Mouse (Mus musculus) kidney, adult 2 months (tissue): ENCODE data around the gene Cobll1. TPM values are rescaled to one million over a fixed set of nuclear protein-coding genes. Genes with fewer than 3 reads are reported as not detected.

Experiments
- DNase-seq: peaks from one replicate; pipeline ENCODE4 v3.0.0; 2021
- H3K27ac ChIP-seq: fragments of 200-500 bp; 2 replicates; pipeline ENCODE4 v1.5.1; 2012; ENCODE audit warnings: low read depth, low read length, control low read depth, inconsistent platforms; ENCODE audit not compliant: insufficient read depth
- H3K27me3 ChIP-seq: fragments of 200-500 bp; replicated peaks from 2 replicates; pipeline ENCODE4 v1.6.1; 2012; ENCODE audit warnings: mild to moderate bottlenecking, moderate library complexity, low read length, inconsistent platforms; ENCODE audit not compliant: control insufficient read depth, insufficient read depth
- H3K36me3 ChIP-seq: fragments of 200-500 bp; 2 replicates; pipeline ENCODE4 v1.6.1; 2012; ENCODE audit warnings: mild to moderate bottlenecking, moderate library complexity, low read length, inconsistent platforms; ENCODE audit not compliant: control insufficient read depth, insufficient read depth
- H3K4me1 ChIP-seq: fragments of 200-500 bp; 2 replicates; pipeline ENCODE4 v1.6.1; 2011; ENCODE audit warnings: low read length; ENCODE audit not compliant: control insufficient read depth, insufficient read depth
- H3K4me3 ChIP-seq: fragments of 200-500 bp; 2 replicates; pipeline ENCODE4 v1.5.1; 2011; ENCODE audit warnings: mild to moderate bottlenecking, low read depth, low read length, control low read depth; ENCODE audit not compliant: insufficient read depth
- CTCF ChIP-seq: fragments of 200-500 bp; conservative IDR thresholded peaks from 2 replicates; pipeline ENCODE4 v1.5.1; 2011; ENCODE audit warnings: low read depth, mild to moderate bottlenecking, control low read depth, low read length, moderate library complexity, mixed read lengths; ENCODE audit not compliant: insufficient read depth, insufficient read length
- POLR2A ChIP-seq: fragments of 200-500 bp; IDR thresholded peaks from one replicate; pipeline ENCODE4 v1.6.1; 2011; ENCODE audit warnings: low read depth, low read length, control low read depth
- WGBS: fragments of 180-500 bp; shearing (Covaris S2); methylation state at CpG from one replicate; pipeline ENCODE4 v1.1.7; 2018; 5-methylcytosine and 5-hydroxymethylcytosine counted together
- polyA plus RNA-seq: library from polyadenylated mRNA; depleted of rRNA; stranded (reverse); fragments of >200 nt; gene quantifications from 2 replicates; pipeline ENCODE4 v1.2.3, GENCODE M21; 2012

Cobll1 gene
- polyA plus RNA-seq, 1 experiment = 51.7 TPM

DNA sequence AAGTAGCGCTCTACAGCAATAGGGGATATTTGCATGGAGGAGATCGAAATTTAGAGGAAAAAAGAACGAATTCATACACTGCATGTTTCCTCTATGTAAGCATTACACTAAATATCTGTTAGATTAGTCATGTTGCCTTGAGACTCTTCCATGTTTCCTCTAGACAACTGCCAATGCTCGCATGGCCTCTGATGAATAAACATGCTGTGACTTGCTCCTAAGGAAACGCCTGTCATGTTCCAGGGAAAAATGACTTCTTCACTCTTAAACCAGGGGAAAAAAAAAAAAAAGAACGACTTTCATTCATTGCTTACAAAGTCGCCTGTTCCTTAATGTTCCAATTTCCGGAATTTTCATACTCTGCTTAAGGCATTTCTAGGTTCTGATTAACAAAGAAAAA lies 2.1 kb downstream of the Cobll1 start:
- peaks cover 12% of the 10 kb centered on the region; the same call in 1 of the 2 replicates for H3K4me1 ChIP-seq
- H3K27ac ChIP-seq = peak overlapping the region; percentile 98
- WGBS = 20% methylated on average over 8 of the region's 8 CpGs
- TF ChIP-seq POLR2A (no peak), CTCF (no peak)
- H3K27me3 ChIP-seq = no peaks in the 10 kb centered on the region
- H3K4me3 ChIP-seq = peak overlapping the region; percentile 53
- DNase-seq = no peak
- no peaks in the 10 kb centered on the region; the same call in 1 of the 2 replicates for H3K36me3 ChIP-seq

DNA sequence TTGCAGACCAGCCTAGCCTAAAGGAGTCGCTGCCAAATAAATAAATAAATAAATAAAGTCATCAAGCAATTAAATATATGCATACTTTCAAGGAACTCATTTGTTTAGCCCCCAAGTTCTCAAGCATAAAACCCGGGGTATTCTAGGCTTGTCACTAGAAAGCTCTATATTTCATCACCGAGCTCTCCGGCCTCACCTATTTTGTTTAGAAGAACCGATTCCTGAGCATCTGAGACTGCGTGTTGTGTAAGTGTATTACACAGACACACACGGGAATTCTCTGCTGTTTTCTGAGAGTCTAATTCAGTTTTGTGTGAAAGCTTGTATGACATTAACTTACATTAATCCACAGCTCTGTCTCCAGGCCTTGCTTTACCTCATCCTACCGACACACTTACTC lies 2.6 kb downstream of the Cobll1 start:
- DNase-seq = no peak
- 40% methylated on average over 8 of the region's 8 CpGs for WGBS
- H3K4me1 ChIP-seq = peaks cover 16% of the 10 kb centered on the region; the same call in 1 of the 2 replicates
- peak overlapping the region; percentile 98 for H3K27ac ChIP-seq
- no peaks in the 10 kb centered on the region; the same call in 1 of the 2 replicates for H3K36me3 ChIP-seq
- no peaks in the 10 kb centered on the region for H3K27me3 ChIP-seq
- TF ChIP-seq POLR2A = no peak
- TF ChIP-seq CTCF = no peak
- H3K4me3 ChIP-seq = peak overlapping the region; percentile 53

DNA sequence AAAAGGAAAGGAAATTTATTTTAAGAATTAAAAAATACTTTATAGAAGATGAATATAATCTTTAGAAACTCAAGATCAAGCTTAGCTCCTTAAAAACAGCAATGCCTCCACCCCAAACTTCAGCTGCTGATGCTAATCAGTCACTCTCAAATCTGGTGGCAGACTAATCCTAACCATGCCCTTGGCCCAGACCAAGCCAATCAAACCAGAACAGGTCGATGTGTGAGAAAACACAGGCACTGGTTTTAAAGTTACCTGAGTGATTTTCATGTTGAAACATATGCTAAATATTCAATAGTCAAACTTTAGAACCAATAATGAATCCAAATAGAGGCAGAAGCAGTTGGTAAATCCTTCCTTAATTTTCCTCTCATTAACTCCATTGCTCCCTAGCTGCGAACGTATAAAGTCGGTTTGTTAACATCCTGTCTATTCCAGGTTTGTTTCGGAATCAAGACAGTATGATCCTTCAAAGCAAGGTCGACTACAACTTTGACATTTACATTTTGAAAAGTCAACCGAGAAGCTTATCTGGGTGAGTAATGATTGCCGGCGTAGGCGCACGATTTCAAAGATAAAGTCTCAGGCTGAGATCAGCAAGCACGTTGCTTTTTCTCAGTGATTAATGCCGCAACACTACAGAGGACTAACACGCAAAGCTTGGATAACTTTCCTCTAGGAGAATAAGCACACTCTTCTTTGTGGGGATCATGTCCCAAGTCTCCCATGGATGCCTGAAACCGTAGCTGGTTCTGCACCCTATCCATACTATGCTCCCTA lies 6.3 kb downstream of the Cobll1 start:
- no peak overlapping the region for H3K4me3 ChIP-seq
- no peaks in the 10 kb centered on the region; the same call in 1 of the 2 replicates for H3K36me3 ChIP-seq
- peaks cover 32% of the 10 kb centered on the region for H3K4me1 ChIP-seq
- no peak for TF ChIP-seq CTCF
- no peak for TF ChIP-seq POLR2A
- no peaks in the 10 kb centered on the region for H3K27me3 ChIP-seq
- H3K27ac ChIP-seq = peak overlapping the region; percentile 75; the same call in 1 of the 2 replicates
- WGBS = 70% methylated on average over 15 of the region's 15 CpGs
- DNase-seq = no peak

DNA sequence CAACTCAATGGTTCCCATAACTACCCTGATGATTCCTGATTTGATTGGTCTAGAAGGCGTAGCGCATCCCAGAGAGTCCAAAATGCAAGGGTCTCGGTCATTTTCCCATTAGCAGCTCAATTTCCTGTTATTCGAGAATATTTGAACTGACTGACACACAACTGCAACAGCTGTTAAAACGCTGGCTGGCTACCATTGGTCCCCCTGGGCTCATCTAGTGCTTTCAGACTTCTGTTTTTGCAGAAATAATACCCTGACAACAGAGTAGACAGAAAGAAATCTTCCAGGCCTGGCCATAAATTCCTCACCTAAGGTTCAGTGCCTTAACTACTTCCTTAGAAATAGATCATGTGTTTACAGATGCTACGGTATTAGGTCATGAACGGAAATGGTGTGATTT lies 10.8 kb downstream of the Cobll1 start:
- no peaks in the 10 kb centered on the region for H3K27me3 ChIP-seq
- DNase-seq = no peak
- H3K36me3 ChIP-seq = no peaks in the 10 kb centered on the region
- TF ChIP-seq POLR2A (no peak), CTCF (no peak)
- no peak overlapping the region; the same call in 1 of the 2 replicates for H3K27ac ChIP-seq
- peaks cover 42% of the 10 kb centered on the region for H3K4me1 ChIP-seq
- 67% methylated on average over 7 of the region's 7 CpGs for WGBS
- H3K4me3 ChIP-seq = no peak overlapping the region

DNA sequence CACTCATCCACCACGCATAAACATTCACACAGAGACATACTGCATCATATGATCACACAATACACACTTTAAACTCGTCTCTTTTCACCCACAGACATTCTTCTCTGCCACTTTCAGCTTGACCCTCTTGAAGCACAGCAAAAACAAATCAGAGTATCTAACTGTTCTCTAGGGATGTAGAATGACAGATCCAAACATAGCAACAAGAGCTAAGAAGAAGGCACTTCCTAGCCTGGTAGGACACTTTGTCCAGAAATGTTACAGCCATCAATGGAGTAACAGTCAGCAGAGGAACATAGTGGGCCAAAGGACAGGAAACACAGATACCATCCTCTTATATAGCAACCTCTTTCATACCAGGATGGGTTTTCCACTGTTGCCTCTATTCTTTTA lies 11.3 kb downstream of the Cobll1 start:
- Histone ChIP-seq H3K4me1 (peaks cover 43% of the 10 kb centered on the region), H3K4me3 (no peak overlapping the region), H3K27ac (no peak overlapping the region; the same call in 1 of the 2 replicates), H3K36me3 (no peaks in the 10 kb centered on the region), H3K27me3 (no peaks in the 10 kb centered on the region)
- no peak for DNase-seq
- TF ChIP-seq POLR2A = no peak
- TF ChIP-seq CTCF = no peak
- 81% methylated on average over 2 of the region's 2 CpGs for WGBS

DNA sequence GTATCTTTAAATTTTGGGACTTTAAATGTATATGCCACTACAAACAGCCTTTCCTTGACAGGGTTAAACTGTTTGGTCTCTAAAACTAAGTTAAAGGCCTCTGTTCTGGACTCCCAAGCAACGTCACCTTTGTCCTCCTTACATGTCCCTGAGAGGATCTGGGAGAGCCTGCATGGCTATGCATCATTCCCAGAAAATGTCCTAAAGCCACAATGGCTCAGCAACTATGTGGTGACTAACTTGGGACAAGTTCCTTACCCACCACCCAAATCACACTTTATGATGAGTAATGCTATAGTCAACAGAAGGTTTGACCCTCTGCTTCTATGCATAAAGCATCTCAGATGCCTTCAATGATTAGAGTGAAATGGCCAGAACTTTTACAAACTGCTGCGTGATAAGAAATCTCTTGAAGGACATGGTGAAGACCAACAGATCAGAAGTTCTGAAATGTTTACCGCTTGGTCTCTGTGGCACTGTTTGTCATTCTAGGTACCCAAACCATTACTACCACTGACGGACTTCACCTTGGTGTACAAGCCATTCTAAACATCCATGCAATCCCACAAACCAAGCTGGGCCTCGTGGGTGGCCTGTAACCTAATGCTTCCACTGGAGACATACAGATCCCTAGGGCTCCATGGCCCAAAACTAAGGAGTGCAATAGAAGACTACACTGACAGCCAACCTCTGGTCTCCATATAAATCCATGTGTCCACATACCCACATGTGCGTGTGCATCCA lies 11.9 kb downstream of the Cobll1 start:
- no peak overlapping the region for H3K4me3 ChIP-seq
- no peaks in the 10 kb centered on the region for H3K36me3 ChIP-seq
- 76% methylated on average over 6 of the region's 6 CpGs for WGBS
- DNase-seq = no peak
- H3K27ac ChIP-seq = no peak overlapping the region; the same call in 1 of the 2 replicates
- peaks cover 48% of the 10 kb centered on the region for H3K4me1 ChIP-seq
- no peak for TF ChIP-seq CTCF
- TF ChIP-seq POLR2A = no peak
- H3K27me3 ChIP-seq = no peaks in the 10 kb centered on the region

DNA sequence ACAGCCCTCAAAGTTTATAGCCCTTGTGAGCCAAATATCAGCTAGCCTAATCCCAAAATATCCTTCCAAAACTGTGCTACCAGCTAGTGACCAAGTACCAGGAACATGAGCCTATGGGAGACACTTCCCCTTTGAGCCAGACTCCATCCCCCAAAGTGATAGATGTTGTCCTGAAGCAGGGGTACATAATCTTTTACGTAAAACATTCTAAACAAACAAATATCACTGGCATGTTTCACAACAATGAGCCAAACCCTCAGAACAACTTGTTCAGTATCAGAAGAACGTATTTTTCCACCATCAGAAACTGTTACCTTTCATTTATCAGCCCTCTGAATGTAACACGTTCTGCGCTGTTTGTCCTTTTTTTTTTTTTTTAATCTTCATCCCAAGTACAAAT lies 12.7 kb downstream of the Cobll1 start:
- Histone ChIP-seq H3K27me3 (no peaks in the 10 kb centered on the region), H3K4me3 (no peak overlapping the region), H3K36me3 (no peaks in the 10 kb centered on the region), H3K4me1 (peaks cover 51% of the 10 kb centered on the region), H3K27ac (no peak overlapping the region)
- no peak for DNase-seq
- 72% methylated on average over 4 of the region's 4 CpGs for WGBS
- TF ChIP-seq CTCF (no peak), POLR2A (no peak)
